Mouse (Mus musculus): ENCODE results near the gene Madcam1. TPM values are rescaled to one million over a fixed set of nuclear protein-coding genes. Genes with fewer than 3 reads are reported as not detected.

Madcam1 gene
- polyA plus RNA-seq, 2 experiments = 0.10 to 0.20 TPM

DNA sequence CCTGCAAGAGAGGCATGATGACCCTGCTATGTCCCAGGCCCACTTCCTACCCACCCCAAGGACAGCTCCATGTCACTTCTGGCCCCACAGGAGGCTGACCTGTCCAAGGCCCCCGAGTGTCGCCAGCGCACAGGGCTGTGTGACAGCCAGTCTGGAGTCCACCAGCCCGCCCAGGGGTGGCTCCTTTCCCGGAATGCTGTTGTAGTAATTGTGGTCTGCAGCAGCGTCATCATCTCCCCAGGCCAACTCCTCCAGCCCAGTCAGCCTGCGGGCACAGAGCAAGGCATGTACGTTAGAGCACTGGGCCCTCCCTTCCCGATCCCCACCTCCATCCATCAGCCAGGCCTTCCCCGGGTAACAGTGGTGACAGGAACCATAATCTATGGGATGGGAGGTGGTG lies 38.2 kb upstream of the Madcam1 start:
- Histone ChIP-seq H3K36me3 (replicated peaks; ENCODE audit: control insufficient read depth, insufficient read depth, low read depth) (no peaks in the 10 kb centered on the region), H3K27ac (no peak overlapping the region), H3K9ac (replicated peaks) (no peak overlapping the region), H3K27me3 (ENCODE audit: control insufficient read depth, insufficient read depth, low read length) (no peaks in the 10 kb centered on the region), H3K4me3 (ENCODE audit: insufficient read depth in 1 of 2, low read depth in 2 of 2, low read length in 2 of 2) (no peak overlapping the region), H3K4me1 (replicated peaks; ENCODE audit: control insufficient read depth in 2 of 2, insufficient read depth in 2 of 2, low read length in 1 of 2) (no peaks in the 10 kb centered on the region), H3K4me2 (ENCODE audit: low read depth) (no peak overlapping the region), H3K9me3 (ENCODE audit: control insufficient read depth, low read length) (no peaks in the 10 kb centered on the region)
- no peak for TF ChIP-seq CTCF (IDR thresholded peaks at IDR 0.05; ENCODE audit: low read depth)
- no peak for TF ChIP-seq EP300 (IDR thresholded peaks at IDR 0.05; ENCODE audit: low read depth)
- DNase-seq (ENCODE audit: low read depth in 3 of 3, low spot score in 3 of 3) = no peak
- ATAC-seq (ENCODE audit: insufficient read depth) = no peak
- WGBS (ENCODE audit: insufficient replicate concordance) = 65% methylated on average over 10 of the region's 10 CpGs

DNA sequence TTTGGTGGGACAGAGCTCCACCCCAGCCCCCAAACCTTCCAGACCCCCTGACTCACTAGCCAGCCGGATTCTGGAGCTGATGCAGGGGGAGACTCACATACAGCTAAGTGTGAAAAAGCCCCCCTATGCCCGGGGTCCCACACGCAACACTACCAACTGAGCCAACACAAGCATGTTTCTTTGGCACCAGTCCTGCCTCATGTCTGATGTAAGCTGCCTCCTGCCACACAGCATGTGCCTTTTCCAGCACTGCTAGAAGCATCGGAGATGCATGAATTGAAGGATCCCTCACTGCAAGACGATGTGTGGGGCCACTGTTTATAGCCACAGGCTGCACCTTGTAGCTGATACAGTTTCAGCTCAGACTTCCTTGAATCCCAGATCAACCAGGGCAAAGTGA lies 36.0 kb upstream of the Madcam1 start:
- 53% methylated on average over 5 of the region's 5 CpGs for WGBS (ENCODE audit: insufficient replicate concordance)
- Histone ChIP-seq H3K9me3 (ENCODE audit: control insufficient read depth, low read length) (no peaks in the 10 kb centered on the region), H3K4me3 (ENCODE audit: insufficient read depth in 1 of 2, low read depth in 2 of 2, low read length in 2 of 2) (no peak overlapping the region), H3K36me3 (replicated peaks; ENCODE audit: control insufficient read depth, insufficient read depth, low read depth) (no peaks in the 10 kb centered on the region), H3K27ac (no peak overlapping the region), H3K27me3 (ENCODE audit: control insufficient read depth, insufficient read depth, low read length) (no peaks in the 10 kb centered on the region), H3K9ac (replicated peaks) (no peak overlapping the region), H3K4me1 (replicated peaks; ENCODE audit: control insufficient read depth in 2 of 2, insufficient read depth in 2 of 2, low read length in 1 of 2) (no peaks in the 10 kb centered on the region), H3K4me2 (ENCODE audit: low read depth) (no peak overlapping the region)
- ATAC-seq (ENCODE audit: insufficient read depth) (no peak), DNase-seq (ENCODE audit: low read depth in 3 of 3, low spot score in 3 of 3) (no peak)
- TF ChIP-seq CTCF (IDR thresholded peaks at IDR 0.05; ENCODE audit: low read depth) (no peak), EP300 (IDR thresholded peaks at IDR 0.05; ENCODE audit: low read depth) (no peak)

- H3K9me3 ChIP-seq (ENCODE audit: control insufficient read depth, low read length) = no peaks in the 10 kb centered on the region
- H3K9ac ChIP-seq (replicated peaks) = no peak overlapping the region
- peaks cover 2% of the 10 kb centered on the region for H3K27me3 ChIP-seq (ENCODE audit: control insufficient read depth, insufficient read depth, low read length)
- ATAC-seq (ENCODE audit: insufficient read depth) (no peak), DNase-seq (ENCODE audit: low read depth in 3 of 3, low spot score in 3 of 3) (no peak)
- no peak overlapping the region for H3K4me3 ChIP-seq (ENCODE audit: insufficient read depth in 1 of 2, low read depth in 2 of 2, low read length in 2 of 2)
- no peak for TF ChIP-seq EP300 (IDR thresholded peaks at IDR 0.05; ENCODE audit: low read depth)
- TF ChIP-seq CTCF (IDR thresholded peaks at IDR 0.05; ENCODE audit: low read depth) = no peak
- WGBS (ENCODE audit: insufficient replicate concordance) = 65% methylated on average over 4 of the region's 4 CpGs
- H3K36me3 ChIP-seq (replicated peaks; ENCODE audit: control insufficient read depth, insufficient read depth, low read depth) = no peaks in the 10 kb centered on the region
- no peaks in the 10 kb centered on the region for H3K4me1 ChIP-seq (replicated peaks; ENCODE audit: control insufficient read depth in 2 of 2, insufficient read depth in 2 of 2, low read length in 1 of 2)
- H3K4me2 ChIP-seq (ENCODE audit: low read depth) = no peak overlapping the region
- H3K27ac ChIP-seq = no peak overlapping the region
These were observed 32.9 kb upstream of the Madcam1 start for GRCm38 (mm10) chr10:79631432-79631831.

- no peak overlapping the region for H3K4me3 ChIP-seq (ENCODE audit: insufficient read depth in 1 of 2, low read depth in 2 of 2, low read length in 2 of 2)
- no peaks in the 10 kb centered on the region for H3K9me3 ChIP-seq (ENCODE audit: control insufficient read depth, low read length)
- H3K9ac ChIP-seq (replicated peaks) = no peak overlapping the region
- no peaks in the 10 kb centered on the region for H3K4me1 ChIP-seq (replicated peaks; ENCODE audit: control insufficient read depth in 2 of 2, insufficient read depth in 2 of 2, low read length in 1 of 2)
- no peak overlapping the region for H3K27ac ChIP-seq
- no peak overlapping the region for H3K4me2 ChIP-seq (ENCODE audit: low read depth)
- TF ChIP-seq CTCF (IDR thresholded peaks at IDR 0.05; ENCODE audit: low read depth) (no peak), EP300 (IDR thresholded peaks at IDR 0.05; ENCODE audit: low read depth) (no peak)
- H3K36me3 ChIP-seq (replicated peaks; ENCODE audit: control insufficient read depth, insufficient read depth, low read depth) = no peaks in the 10 kb centered on the region
- 61% methylated on average over 17 of the region's 17 CpGs for WGBS (ENCODE audit: insufficient replicate concordance)
- ATAC-seq (ENCODE audit: insufficient read depth) (no peak), DNase-seq (ENCODE audit: low read depth in 3 of 3, low spot score in 3 of 3) (no peak)
- H3K27me3 ChIP-seq (ENCODE audit: control insufficient read depth, insufficient read depth, low read length) = peaks cover 19% of the 10 kb centered on the region
These were observed 31.2 kb upstream of the Madcam1 start for GRCm38 (mm10) chr10:79633006-79633777.

- H3K4me3 ChIP-seq (ENCODE audit: insufficient read depth in 1 of 2, low read depth in 2 of 2, low read length in 2 of 2) = no peak overlapping the region
- no peak for DNase-seq (ENCODE audit: low read depth in 3 of 3, low spot score in 3 of 3)
- H3K4me2 ChIP-seq (ENCODE audit: low read depth) = no peak overlapping the region
- H3K9ac ChIP-seq (replicated peaks) = no peak overlapping the region
- H3K27ac ChIP-seq = no peak overlapping the region
- H3K36me3 ChIP-seq (replicated peaks; ENCODE audit: control insufficient read depth, insufficient read depth, low read depth) = no peaks in the 10 kb centered on the region
- no peak for ATAC-seq (ENCODE audit: insufficient read depth)
- H3K4me1 ChIP-seq (replicated peaks; ENCODE audit: control insufficient read depth in 2 of 2, insufficient read depth in 2 of 2, low read length in 1 of 2) = no peaks in the 10 kb centered on the region
- H3K27me3 ChIP-seq (ENCODE audit: control insufficient read depth, insufficient read depth, low read length) = peaks cover 36% of the 10 kb centered on the region
- H3K9me3 ChIP-seq (ENCODE audit: control insufficient read depth, low read length) = no peaks in the 10 kb centered on the region
- WGBS (ENCODE audit: insufficient replicate concordance) = 69% methylated on average over 8 of the region's 8 CpGs
- no peak for TF ChIP-seq CTCF (IDR thresholded peaks at IDR 0.05; ENCODE audit: low read depth)
- no peak for TF ChIP-seq EP300 (IDR thresholded peaks at IDR 0.05; ENCODE audit: low read depth)
These were observed 28.1 kb upstream of the Madcam1 start for GRCm38 (mm10) chr10:79636287-79636686.
